Mouse (Mus musculus) kidney, adult 8-10 months (tissue): ENCODE results near the gene Pnp.
"Not testable (repeated sequence)": the region's sequence is repeated elsewhere in the genome, so short reads cannot be mapped to it uniquely, and the experiment has no call there.

ENCODE experiments used
- DNase-seq, 2 experiments: peaks; one replicate each; pipeline ENCODE4 v3.0.0; 2022

Pnp gene

DNA sequence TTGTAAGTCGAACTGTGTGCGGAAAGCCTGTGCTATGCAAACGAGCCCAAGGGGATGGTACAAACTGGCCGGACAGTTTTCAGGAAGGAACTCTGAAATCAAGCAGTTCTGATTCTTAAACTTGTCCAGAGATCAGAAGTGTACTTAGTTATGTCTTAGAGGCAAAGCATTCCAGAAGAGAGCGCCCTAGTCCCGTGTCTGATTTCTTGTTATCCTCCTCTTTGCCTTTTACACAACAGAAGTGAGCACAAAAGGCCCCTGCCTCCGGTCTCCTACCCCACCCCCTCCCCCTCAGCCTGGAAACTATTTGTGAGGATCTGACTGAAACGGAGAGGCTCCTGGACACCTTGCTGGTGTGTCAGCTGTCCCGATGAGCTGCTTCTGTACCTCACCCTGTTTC is 45.8 kb downstream of the Pnp start:
- peak; percentile 28 to 29 for DNase-seq

DNA sequence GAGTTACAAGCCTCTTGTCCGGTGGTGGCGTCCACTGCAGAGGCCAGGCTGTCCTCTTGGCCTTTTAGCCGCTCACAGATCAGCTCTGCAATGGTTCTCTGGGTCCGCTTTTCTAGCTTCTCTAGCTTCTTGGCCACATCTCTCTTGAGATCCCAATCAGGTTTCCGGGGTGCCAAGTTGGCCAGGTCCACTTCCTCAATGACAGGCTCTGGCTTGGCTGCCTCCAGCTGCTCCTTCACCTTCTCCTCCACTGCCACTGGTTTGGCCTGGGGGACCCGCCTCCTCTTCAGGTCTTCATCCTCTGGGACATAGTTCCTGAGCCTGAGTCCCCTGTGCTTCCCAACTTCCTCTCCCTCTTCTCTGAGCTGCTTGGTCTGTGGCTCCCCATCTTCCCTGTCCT is 47.6 kb downstream of the Pnp start:
- not testable (repeated sequence) for DNase-seq

DNA sequence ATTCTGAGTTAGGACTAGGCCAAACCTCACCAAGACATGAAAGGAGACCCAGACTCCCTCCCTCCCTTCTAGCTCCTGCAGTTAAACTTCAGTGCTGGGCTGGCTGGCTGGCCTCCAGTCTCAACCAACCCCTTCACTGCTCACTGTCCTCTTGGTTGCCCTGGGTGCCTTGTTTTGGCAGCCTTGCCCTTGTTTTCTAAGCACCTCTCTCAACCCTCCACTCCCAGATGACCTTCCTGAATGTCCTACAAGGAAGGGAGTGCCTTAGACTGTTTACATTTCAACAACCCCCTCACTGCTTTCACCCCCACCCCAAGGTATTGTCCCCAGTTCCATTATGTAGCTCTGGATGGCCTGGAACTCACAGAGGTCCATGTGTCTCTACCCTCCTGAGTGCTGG is 48.7 kb downstream of the Pnp start:
- DNase-seq = peak in 1 of 2 experiments; percentile 36

DNA sequence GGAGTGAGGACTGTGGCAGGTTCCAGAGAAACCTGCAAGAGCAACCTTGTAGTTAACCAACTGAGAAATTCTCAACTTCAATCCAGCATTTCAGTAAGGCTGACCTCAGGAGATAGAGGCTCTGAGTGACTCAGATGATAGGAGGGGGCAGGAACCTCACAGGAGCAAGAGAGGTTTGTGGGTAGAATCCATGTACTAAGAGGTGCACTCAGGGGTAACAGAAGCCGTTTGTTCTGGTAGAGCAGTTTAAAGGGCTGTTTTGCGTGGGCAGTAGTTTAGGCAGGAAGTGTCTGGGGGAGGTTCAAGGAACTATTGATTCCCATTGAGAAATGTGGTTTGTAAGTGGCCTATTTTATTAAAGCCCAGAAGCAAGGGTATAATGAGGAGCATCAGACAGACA is 50.3 kb downstream of the Pnp start:
- no peak for DNase-seq

- no peak for DNase-seq
Measured at GRCm38 (mm10) chr14:50981837-50982236, 51.0 kb downstream of the Pnp start.

GRCm38 (mm10) chr14:50987668-50988067 is 56.8 kb downstream of the Pnp start:
- DNase-seq = peak; percentile 33 to 44

DNA sequence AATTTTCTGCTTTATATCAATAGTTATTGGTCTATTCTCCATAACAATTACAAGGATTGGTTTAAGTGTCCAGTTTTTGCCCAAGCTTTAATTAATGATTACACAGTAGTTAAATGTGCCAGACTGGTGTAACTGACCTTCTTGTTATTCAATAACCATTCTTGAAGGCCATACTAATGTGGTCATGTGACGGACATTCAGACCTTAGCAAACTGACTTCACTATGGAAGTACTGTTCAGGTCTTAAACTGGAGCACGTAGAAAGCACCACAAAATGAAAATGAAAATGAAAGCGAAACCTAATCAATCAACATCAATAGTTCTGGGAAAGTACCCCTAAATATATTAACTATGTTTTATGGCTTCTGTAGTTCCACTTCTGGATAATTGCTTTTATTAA is 60.2 kb downstream of the Pnp start:
- peak; percentile 24 to 85 for DNase-seq

DNA sequence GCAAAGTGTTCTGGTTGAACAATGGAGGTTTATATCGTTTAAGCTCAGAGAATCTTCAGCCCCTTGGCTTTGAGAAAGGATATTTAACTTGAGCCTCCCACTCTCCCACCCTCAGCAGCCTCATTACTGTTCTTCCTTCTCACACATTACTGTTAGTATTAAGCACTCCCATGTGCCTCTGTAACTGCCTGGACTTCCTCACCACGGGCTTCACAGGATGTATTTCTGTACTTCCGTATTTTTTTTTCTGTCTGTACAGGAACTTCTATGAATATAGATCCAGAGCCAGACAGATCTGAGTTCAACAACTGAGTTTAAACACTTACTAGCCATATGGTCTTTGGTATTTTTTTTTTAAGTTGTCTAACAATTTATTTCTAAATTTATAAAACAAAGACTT is 66.2 kb downstream of the Pnp start:
- no peak for DNase-seq

- DNase-seq = peak; percentile 52 to 58
Measured at GRCm38 (mm10) chr14:50997999-50998666, 67.3 kb downstream of the Pnp start.

DNA sequence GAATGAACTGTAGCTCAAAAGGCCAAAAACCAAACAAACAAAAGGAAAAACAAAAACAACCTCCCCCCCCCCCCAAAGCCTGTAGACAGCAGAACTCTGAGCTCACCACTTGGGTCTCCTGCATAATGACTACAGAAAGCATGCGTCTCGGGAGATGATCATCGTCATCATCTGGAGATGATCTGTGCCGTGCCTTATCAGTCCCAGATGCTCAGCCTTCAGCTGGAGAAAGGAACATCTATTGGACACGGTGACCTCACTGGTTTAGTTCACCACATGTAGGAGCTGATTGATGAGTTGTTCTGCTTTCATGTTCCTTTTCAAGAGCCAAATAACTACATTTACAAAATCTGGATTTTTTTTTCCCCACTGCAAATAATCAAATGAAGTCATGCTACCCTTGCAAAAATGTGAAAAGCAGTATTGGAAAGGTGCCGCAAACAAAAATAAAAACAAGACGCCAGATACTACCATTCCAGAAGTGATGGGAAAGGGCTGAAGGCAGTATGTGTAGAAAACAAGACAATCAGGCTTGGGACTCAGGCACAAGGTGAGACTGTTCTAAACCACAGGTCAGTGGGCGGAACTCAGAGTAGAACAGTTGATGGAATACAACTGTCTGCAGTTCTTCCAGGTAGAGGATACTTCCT is 76.4 kb downstream of the Pnp start, which contains the start of gene Rnase10:
Gene Rnase10 (plus strand): TSS at position 600 of the 650 bp plus-strand sequence.
- DNase-seq = no peak

- DNase-seq = peak; percentile 23 to 35
Measured at GRCm38 (mm10) chr14:51007914-51008713, 77.2 kb downstream of the Pnp start.

DNA sequence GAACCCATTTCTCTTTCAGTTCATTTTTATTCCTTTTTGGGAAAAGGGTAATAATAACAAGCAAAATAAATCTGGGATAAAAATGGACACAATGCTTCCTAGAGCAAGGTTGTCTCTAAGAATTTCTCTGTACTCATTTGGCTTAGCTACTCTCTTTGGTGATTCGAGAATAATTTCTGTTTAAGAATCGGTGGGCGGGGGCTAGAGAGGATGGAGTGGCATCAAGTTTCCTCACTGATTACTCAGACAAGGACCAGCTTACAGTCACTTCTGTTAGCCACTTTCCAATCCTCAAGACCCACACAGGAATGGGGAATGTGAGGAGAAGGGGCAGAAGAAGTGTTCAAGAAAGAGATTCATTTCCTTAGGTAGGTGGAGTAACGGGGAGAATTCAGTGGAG is 77.9 kb downstream of the Pnp start:
- DNase-seq = no peak

GRCm38 (mm10) chr14:51009572-51009971 is 78.7 kb downstream of the Pnp start:
- DNase-seq = no peak

- not testable (repeated sequence) for DNase-seq
Measured at GRCm38 (mm10) chr14:51014724-51015123, 83.8 kb downstream of the Pnp start.
